Mouse (Mus musculus): ENCODE data around the gene Gm17018.

DNA sequence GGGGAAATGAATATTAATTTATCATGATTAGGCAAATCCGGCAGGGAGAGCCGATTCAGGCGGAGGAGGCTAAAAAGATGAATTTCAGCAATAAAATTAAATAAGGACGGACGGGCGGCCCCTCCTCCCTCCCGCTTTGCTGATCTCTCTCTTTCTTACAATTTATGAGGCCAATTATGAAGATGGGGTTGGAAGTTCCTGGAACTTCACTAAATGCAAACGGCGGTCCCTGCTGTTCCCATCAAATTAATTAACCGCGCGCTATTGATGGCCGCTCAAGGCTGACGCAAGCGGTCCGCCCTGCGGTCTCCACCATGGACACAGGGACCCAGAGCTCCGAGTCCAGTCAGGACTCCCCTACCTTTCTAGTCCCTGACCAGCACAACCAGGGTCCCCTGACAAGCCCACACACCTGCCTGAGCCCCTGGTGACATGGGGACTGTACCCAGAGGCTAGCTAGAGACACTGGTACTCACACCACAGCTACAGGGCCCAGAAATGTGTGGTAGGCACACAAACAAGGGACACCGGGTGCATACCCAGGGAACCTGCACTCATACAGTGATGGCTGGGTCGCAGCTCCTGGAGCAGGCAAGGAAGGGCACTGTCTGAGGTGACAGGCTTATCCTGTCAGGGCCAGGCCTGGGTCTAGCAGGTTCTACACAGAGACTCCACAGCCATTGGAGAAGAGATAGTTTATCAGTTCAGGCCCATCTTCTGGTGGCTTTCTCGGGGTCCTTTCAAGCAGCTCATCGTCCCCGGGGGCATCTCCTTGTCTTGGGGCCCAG, 11.1 kb upstream of the Gm17018 start:
- TF ChIP-seq POLR2A (IDR thresholded peaks at IDR 0.05; ENCODE audit: insufficient read depth, low read depth, low read length) = no peak
- TF ChIP-seq EP300 (IDR thresholded peaks at IDR 0.05; ENCODE audit: insufficient read depth, low read depth, low read length) = no peak

All from heart, adult 2 months (tissue).